Mouse (Mus musculus) liver, adult 2 months (tissue): Measurements from ENCODE around the gene Chd9.
"Not testable (repeated sequence)": the region's sequence is repeated elsewhere in the genome, so short reads cannot be mapped to it uniquely, and the experiment has no call there.

Experiments used
- CTCF ChIP-seq: fragments of 200-500 bp; IDR thresholded peaks from 2 replicates; pipeline ENCODE4 v1.5.1; 2011; ENCODE audit warnings: low read depth, low read length, control low read depth
- POLR2A ChIP-seq: fragments of 200-500 bp; IDR thresholded peaks from 2 replicates; pipeline ENCODE4 v1.6.1; 2011; ENCODE audit warnings: low read length, control low read depth; ENCODE audit not compliant: insufficient read depth; ENCODE audit errors: extremely low read depth

- TF ChIP-seq CTCF, POLR2A: not testable (repeated sequence)
These were observed 102.0 kb downstream of the Chd9 start for GRCm38 (mm10) chr8:90930125-90930524.
